Mouse (Mus musculus): ENCODE measurements around the gene 1700001P01Rik.

DNA sequence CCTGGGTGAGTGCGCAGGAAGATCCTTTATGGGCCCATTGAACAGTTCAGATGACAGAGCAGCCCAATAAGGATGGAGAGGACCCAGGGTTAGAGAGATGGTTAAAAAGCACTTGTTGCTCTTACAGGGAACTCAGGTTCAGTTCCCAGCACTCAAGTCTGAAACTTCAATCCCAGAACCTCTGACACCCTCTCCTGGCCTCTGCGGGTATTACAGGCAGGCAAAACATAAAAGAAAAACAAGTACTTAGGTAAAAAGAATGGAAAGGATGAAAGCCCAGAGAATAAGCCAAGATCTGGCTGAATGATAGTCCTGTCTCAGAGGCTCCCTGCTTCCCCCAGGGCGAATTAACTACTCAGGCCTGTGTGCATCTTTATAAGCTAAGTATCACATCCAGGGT, 36.6 kb downstream of the 1700001P01Rik start:
- TF ChIP-seq POLR2A (IDR thresholded peaks at IDR 0.05; ENCODE audit: low read depth, low read length) (no peak), CTCF (IDR thresholded peaks at IDR 0.05; ENCODE audit: extremely low read depth, insufficient read depth, insufficient read length, insufficient replicate concordance) (no peak)
